Mouse (Mus musculus): ENCODE results near the gene Cep112. TPM values are rescaled to one million over a fixed set of nuclear protein-coding genes. Genes with fewer than 3 reads are reported as not detected.
A peak's percentile ranks its signal among the peaks of the same experiment; 100 is the strongest.

The Cep112 gene
- polyA plus RNA-seq, 2 experiments = 0.76 to 1.7 TPM

- TF ChIP-seq EP300 (IDR thresholded peaks at IDR 0.05; ENCODE audit: low read depth) = no peak
- no peak for TF ChIP-seq CTCF (IDR thresholded peaks at IDR 0.05; ENCODE audit: low read depth)
- ATAC-seq (ENCODE audit: insufficient read depth) (no peak), DNase-seq (ENCODE audit: low read depth in 3 of 3, low spot score in 3 of 3) (no peak)
- no peak overlapping the region for H3K9ac ChIP-seq (replicated peaks)
- WGBS (ENCODE audit: insufficient replicate concordance) = 55% methylated on average over 7 of the region's 7 CpGs
- H3K4me3 ChIP-seq (ENCODE audit: insufficient read depth in 1 of 2, low read depth in 2 of 2, low read length in 2 of 2) = no peak overlapping the region
- H3K9me3 ChIP-seq (ENCODE audit: control insufficient read depth, low read length) = no peaks in the 10 kb centered on the region
- H3K4me1 ChIP-seq (replicated peaks; ENCODE audit: control insufficient read depth in 2 of 2, insufficient read depth in 2 of 2, low read length in 1 of 2) = no peaks in the 10 kb centered on the region
- H3K4me2 ChIP-seq (ENCODE audit: low read depth) = no peak overlapping the region
- H3K27me3 ChIP-seq (ENCODE audit: control insufficient read depth, insufficient read depth, low read length) = peaks cover 7% of the 10 kb centered on the region
- no peaks in the 10 kb centered on the region for H3K36me3 ChIP-seq (replicated peaks; ENCODE audit: control insufficient read depth, insufficient read depth, low read depth)
- no peak overlapping the region for H3K27ac ChIP-seq
Measured at GRCm38 (mm10) chr11:108423221-108423620, 1.8 kb upstream of the Cep112 start.

- no peak for ATAC-seq (ENCODE audit: insufficient read depth)
- peaks cover 7% of the 10 kb centered on the region for H3K27me3 ChIP-seq (ENCODE audit: control insufficient read depth, insufficient read depth, low read length)
- H3K9me3 ChIP-seq (ENCODE audit: control insufficient read depth, low read length) = no peaks in the 10 kb centered on the region
- H3K27ac ChIP-seq = no peak overlapping the region
- H3K36me3 ChIP-seq (replicated peaks; ENCODE audit: control insufficient read depth, insufficient read depth, low read depth) = no peaks in the 10 kb centered on the region
- H3K9ac ChIP-seq (replicated peaks) = no peak overlapping the region
- H3K4me1 ChIP-seq (replicated peaks; ENCODE audit: control insufficient read depth in 2 of 2, insufficient read depth in 2 of 2, low read length in 1 of 2) = no peaks in the 10 kb centered on the region
- no peak for DNase-seq (ENCODE audit: low read depth in 3 of 3, low spot score in 3 of 3)
- 20% methylated on average over 5 of the region's 5 CpGs for WGBS (ENCODE audit: insufficient replicate concordance)
- peak overlapping the region; percentile 63 for H3K4me2 ChIP-seq (ENCODE audit: low read depth)
- H3K4me3 ChIP-seq (ENCODE audit: insufficient read depth in 1 of 2, low read depth in 2 of 2, low read length in 2 of 2) = peak overlapping the region in 1 of 2 experiments; percentile 56; a peak in 1 of 4 replicates
- TF ChIP-seq CTCF (IDR thresholded peaks at IDR 0.05; ENCODE audit: low read depth) = no peak
- TF ChIP-seq EP300 (IDR thresholded peaks at IDR 0.05; ENCODE audit: low read depth) = no peak
Measured at GRCm38 (mm10) chr11:108424111-108424510, 881 bp upstream of the Cep112 start.

GRCm38 (mm10) chr11:108425592-108425921 is 565 bp downstream of the Cep112 start:
- H3K36me3 ChIP-seq (replicated peaks; ENCODE audit: control insufficient read depth, insufficient read depth, low read depth) = no peaks in the 10 kb centered on the region
- H3K9me3 ChIP-seq (ENCODE audit: control insufficient read depth, low read length) = no peaks in the 10 kb centered on the region
- H3K4me3 ChIP-seq (ENCODE audit: insufficient read depth in 1 of 2, low read depth in 2 of 2, low read length in 2 of 2) = peak overlapping the region; percentile 56 to 61
- 12% methylated on average over 14 of the region's 14 CpGs for WGBS (ENCODE audit: insufficient replicate concordance)
- no peak overlapping the region for H3K27ac ChIP-seq
- peaks cover 7% of the 10 kb centered on the region for H3K27me3 ChIP-seq (ENCODE audit: control insufficient read depth, insufficient read depth, low read length)
- peak overlapping the region; percentile 63 for H3K4me2 ChIP-seq (ENCODE audit: low read depth)
- DNase-seq (ENCODE audit: low read depth in 3 of 3, low spot score in 3 of 3) (no peak), ATAC-seq (ENCODE audit: insufficient read depth) (peak; percentile 12; the same call in 1 of the 2 replicates)
- H3K4me1 ChIP-seq (replicated peaks; ENCODE audit: control insufficient read depth in 2 of 2, insufficient read depth in 2 of 2, low read length in 1 of 2) = no peaks in the 10 kb centered on the region
- peak overlapping the region; percentile 40 for H3K9ac ChIP-seq (replicated peaks)
- no peak for TF ChIP-seq EP300 (IDR thresholded peaks at IDR 0.05; ENCODE audit: low read depth)
- TF ChIP-seq CTCF (IDR thresholded peaks at IDR 0.05; ENCODE audit: low read depth) = no peak

GRCm38 (mm10) chr11:108426086-108426485 is 1.1 kb downstream of the Cep112 start:
- Histone ChIP-seq H3K4me1 (replicated peaks; ENCODE audit: control insufficient read depth in 2 of 2, insufficient read depth in 2 of 2, low read length in 1 of 2) (no peaks in the 10 kb centered on the region), H3K9ac (replicated peaks) (no peak overlapping the region), H3K36me3 (replicated peaks; ENCODE audit: control insufficient read depth, insufficient read depth, low read depth) (no peaks in the 10 kb centered on the region), H3K9me3 (ENCODE audit: control insufficient read depth, low read length) (no peaks in the 10 kb centered on the region), H3K27me3 (ENCODE audit: control insufficient read depth, insufficient read depth, low read length) (peaks cover 7% of the 10 kb centered on the region), H3K4me3 (ENCODE audit: insufficient read depth in 1 of 2, low read depth in 2 of 2, low read length in 2 of 2) (no peak overlapping the region), H3K4me2 (ENCODE audit: low read depth) (peak overlapping the region; percentile 63; the same call in 1 of the 2 replicates), H3K27ac (no peak overlapping the region)
- DNase-seq (ENCODE audit: low read depth in 3 of 3, low spot score in 3 of 3) (no peak), ATAC-seq (ENCODE audit: insufficient read depth) (no peak)
- TF ChIP-seq EP300 (IDR thresholded peaks at IDR 0.05; ENCODE audit: low read depth) = no peak
- no peak for TF ChIP-seq CTCF (IDR thresholded peaks at IDR 0.05; ENCODE audit: low read depth)
- WGBS (ENCODE audit: insufficient replicate concordance) = 70% methylated on average over 3 of the region's 3 CpGs

- Histone ChIP-seq H3K4me1 (replicated peaks; ENCODE audit: control insufficient read depth in 2 of 2, insufficient read depth in 2 of 2, low read length in 1 of 2) (no peaks in the 10 kb centered on the region), H3K9me3 (ENCODE audit: control insufficient read depth, low read length) (no peaks in the 10 kb centered on the region), H3K4me3 (ENCODE audit: insufficient read depth in 1 of 2, low read depth in 2 of 2, low read length in 2 of 2) (no peak overlapping the region), H3K36me3 (replicated peaks; ENCODE audit: control insufficient read depth, insufficient read depth, low read depth) (no peaks in the 10 kb centered on the region), H3K4me2 (ENCODE audit: low read depth) (no peak overlapping the region), H3K9ac (replicated peaks) (no peak overlapping the region), H3K27me3 (ENCODE audit: control insufficient read depth, insufficient read depth, low read length) (peaks cover 7% of the 10 kb centered on the region), H3K27ac (no peak overlapping the region)
- ATAC-seq (ENCODE audit: insufficient read depth) (no peak), DNase-seq (ENCODE audit: low read depth in 3 of 3, low spot score in 3 of 3) (no peak)
- WGBS (ENCODE audit: insufficient replicate concordance) = 51% methylated on average over 6 of the region's 6 CpGs
- no peak for TF ChIP-seq EP300 (IDR thresholded peaks at IDR 0.05; ENCODE audit: low read depth)
- no peak for TF ChIP-seq CTCF (IDR thresholded peaks at IDR 0.05; ENCODE audit: low read depth)
Measured at GRCm38 (mm10) chr11:108427191-108427590, 2.2 kb downstream of the Cep112 start.

Measured in liver, embryonic 14.5 days (tissue).